Mouse (Mus musculus) MN1 (cell line): ENCODE data around the gene Gtf2h1.
A peak's percentile ranks its signal among the peaks of the same experiment; 100 is the strongest.
"Not testable (repeated sequence)": the region's sequence is repeated elsewhere in the genome, so short reads cannot be mapped to it uniquely, and the experiment has no call there.

Experiments
- DNase-seq: peaks from one replicate; pipeline ENCODE4 v3.0.0-alpha.2; 2016; ENCODE audit warnings: low spot score

Gene Gtf2h1

GRCm38 (mm10) chr7:46830799-46831590 lies 35.1 kb downstream of the Gtf2h1 start:
- DNase-seq, result no peak

DNA sequence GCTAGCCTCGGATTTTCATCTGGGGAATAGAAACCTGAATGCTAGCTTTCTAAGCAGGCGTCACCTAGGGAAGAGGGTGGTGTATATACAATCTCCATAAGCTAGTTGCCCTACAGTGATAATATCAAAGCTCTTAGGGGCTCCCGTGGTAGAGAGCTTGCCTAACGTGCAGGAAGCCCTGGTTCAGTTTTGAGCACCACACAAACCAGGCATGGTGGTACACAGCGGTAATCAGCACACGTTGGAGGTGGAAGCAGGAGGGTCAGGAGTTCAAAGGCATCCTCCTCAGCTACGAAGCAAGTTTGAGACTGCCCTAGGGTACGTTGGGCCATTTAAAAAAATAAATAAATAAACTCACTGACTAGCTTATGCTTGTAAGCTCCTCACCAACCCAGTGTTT lies 35.8 kb downstream of the Gtf2h1 start:
- no peak for DNase-seq

DNA sequence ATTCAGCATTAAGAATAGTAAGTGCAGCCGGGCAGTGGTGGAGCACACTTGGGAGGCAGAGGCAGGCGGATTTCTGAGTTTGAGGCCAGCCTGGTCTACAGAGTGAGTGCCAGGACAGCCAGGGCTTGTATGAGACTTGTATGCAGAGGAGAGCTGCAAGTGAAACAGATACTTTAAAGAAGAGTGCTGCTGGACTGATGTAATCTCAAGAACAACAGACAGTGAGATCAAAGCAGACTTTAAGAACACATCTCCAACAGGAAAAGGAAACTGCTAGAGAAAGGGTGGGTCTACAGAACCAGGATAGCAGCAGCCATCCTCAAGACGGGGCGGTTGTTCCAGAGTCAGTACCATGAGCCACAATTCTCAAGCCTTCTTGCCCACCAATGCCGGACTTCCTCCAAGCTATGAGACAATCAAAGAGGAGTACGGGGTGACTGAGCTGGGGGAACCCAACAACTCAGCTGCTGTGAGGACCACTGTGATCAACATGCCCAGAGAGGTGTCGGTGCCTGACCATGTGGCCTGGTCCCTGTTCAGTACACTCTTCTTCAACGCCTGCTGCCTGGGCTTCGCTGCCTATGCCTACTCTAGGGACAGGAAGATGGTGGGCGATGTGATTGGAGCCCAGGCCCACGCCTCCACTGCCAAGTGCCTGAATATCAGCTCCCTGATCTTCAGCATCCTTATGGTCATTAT lies 36.4 kb downstream of the Gtf2h1 start:
- DNase-seq, result not testable (repeated sequence)

DNA sequence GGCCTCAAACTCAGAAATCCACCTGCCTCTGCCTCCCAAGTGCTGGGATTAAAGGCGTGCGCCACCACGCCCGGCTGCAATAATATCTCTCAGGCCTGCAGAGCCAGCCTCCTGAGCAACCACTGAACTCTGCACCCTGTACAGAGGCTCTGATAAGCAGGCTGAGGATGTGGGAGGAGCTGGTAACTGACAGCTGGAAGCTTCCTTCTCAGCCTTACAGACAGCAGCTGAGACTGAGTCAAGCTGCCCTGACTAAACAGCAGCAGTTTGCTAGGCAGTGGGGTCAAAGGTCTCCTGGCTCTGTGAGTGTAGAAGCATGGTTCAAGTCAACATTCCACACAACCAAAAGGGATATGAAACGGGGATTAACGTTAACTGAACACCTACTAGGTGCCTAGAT lies 37.4 kb downstream of the Gtf2h1 start:
- DNase-seq, result no peak

DNA sequence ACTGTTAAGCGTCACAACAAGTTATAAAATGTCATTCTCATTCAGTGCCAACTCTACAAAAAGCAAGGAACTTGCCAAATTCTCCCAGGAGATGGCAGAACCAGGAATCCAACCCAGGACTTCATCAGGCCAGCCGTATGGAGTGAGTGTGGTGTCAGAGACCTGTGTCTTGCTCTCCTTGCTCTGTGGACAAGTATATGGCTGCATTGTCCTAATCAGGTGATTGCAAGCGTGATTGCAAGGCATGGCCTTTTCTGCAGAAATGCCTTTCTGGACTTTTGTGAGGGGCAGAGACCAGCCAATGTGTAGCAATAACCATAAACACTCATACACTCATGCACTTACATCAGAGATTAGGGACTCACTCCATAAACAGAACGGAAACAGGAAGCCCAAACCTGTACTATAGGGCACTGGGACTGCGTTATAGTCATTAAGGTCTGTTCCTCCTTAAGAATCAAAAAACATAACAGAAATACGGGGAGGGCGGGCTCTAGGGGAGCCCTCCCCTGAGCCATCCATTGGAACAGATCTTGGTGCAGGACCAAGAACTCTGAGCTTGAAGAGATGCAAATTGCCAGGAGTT lies 37.9 kb downstream of the Gtf2h1 start:
- DNase-seq, result no peak

DNA sequence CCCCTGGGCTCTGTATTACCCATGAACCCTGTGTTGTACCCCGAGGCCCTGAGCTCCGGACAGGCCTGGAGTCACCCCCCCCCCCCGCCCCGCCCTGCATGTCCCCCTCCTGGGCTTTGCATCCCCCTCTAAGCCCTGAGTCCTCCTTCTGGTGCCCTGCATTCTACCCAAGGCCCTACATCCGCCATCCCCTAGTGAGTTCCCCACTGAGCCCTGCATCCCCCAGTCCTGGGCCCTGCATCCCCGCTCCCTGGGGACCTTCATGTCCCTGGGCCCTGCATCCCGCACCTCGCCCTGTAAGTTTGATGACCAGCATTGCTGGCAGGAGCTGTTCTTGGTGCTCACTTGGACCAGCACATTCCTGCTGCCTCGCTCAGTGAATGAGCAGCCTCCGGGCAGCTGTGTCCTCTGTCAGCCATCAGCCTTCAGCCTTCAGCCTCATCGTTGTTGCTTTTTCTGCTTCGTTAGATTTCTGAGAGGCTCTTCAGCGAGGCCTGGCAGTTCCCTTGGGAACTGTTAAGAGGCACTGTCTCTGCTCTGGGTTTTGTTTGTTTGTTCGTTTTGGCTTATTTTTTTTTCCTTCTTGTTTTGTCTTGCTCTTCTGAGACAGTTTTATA lies 39.2 kb downstream of the Gtf2h1 start:
- peak; percentile 59 for DNase-seq

- no peak for DNase-seq
Measured at GRCm38 (mm10) chr7:46836357-46836756, 40.5 kb downstream of the Gtf2h1 start.

GRCm38 (mm10) chr7:46837073-46837472 lies 41.2 kb downstream of the Gtf2h1 start:
- no peak for DNase-seq

DNA sequence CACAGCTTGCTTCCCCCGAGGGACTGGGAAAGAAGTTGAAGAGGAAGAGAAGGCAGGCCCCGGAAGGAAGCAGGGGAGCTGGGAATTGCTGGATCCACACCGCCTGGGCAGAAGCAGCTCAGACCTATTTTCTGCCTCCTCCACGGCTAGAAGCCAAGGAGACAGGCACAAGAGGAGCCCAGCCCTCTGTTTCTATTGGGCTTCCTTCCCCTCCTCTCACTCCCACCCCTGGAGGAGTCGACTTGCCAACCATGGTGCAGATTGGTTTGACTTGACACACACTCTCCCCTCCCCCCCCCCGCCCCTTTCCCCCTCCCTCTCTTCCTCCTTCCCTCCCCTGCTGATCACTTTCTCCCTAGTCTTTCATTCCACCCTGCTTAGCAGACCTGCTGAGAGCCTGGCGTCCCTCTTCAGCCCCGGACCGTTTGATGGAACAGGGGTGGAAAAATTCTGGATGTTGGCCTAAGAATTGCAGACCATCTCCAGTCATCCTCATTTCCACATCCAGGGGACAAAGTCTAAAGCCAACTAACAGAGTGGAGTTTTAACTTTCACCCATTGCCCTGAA lies 42.3 kb downstream of the Gtf2h1 start:
- DNase-seq, result peak; percentile 78

GRCm38 (mm10) chr7:46838891-46839302 lies 43.0 kb downstream of the Gtf2h1 start:
- DNase-seq, result peak; percentile 89

GRCm38 (mm10) chr7:46839446-46839845 lies 43.5 kb downstream of the Gtf2h1 start:
- no peak for DNase-seq

- no peak for DNase-seq
Measured at GRCm38 (mm10) chr7:46839861-46840260, 44.0 kb downstream of the Gtf2h1 start.

- no peak for DNase-seq
Measured at GRCm38 (mm10) chr7:46840326-46840725, 44.4 kb downstream of the Gtf2h1 start.

GRCm38 (mm10) chr7:46840787-46841525 lies 45.1 kb downstream of the Gtf2h1 start, which contains the start of gene Ldha:
Gene Ldha, plus strand, starts transcription at chr7:46841475.
- no peak for DNase-seq

DNA sequence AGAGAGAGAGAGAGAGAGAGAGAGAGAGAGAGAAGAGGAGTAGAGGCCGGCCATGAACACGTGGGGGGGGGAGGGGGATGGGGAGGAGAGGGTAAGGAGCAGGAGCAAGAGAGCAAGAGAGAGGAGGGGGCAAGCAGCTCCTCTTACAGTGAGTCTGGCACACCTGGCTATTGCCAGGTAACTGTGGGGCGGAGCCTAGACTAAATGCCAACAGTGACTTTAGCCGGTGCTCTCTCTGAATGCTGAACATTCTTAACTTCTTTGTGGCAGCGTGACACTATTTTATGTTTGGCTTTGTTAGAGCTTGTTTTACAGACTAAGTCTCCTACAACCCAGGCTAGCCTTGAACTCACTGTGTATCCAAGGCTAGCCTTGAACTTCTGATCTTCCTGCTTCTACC lies 46.4 kb downstream of the Gtf2h1 start:
- DNase-seq, result no peak

GRCm38 (mm10) chr7:46843576-46843975 lies 47.7 kb downstream of the Gtf2h1 start:
- no peak for DNase-seq

DNA sequence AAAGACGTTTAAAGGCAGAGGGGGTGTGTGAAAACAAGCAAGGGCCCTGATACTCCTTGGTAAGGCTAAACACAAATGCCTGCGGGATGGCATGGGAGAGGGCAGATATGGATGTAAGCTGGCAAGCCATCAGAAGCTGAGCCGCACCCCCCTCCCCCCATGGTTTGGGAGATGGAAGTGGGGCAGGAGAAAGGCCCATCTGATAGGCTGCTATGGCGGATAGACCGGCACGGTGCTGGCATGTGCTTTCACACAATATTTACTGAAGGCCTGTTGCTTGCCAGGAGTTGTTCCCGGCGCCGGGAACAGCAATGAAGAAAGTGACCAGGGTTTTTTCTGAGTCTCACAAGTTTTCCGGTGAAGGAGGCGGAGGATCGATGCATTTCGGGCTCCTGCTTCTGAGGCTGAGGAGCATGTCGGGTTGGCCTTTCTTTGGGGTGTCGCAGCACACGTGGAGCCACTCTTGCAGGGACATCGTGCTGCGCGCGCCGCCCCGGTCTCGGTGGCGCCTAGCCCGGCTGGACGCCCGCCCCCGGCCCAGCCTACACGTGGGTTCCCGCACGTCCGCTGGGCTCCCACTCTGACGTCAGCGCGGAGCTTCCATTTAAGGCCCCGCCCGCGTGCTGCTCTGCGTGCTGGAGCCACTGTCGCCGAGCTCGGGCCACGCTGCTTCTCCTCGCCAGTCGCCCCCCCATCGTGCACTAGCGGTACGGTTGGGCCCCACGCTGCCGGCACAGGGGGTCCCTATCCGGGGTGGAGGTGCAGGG lies 49.5 kb downstream of the Gtf2h1 start:
- DNase-seq, result peak; percentile 88

GRCm38 (mm10) chr7:46845978-46846485 lies 50.1 kb downstream of the Gtf2h1 start:
- peak; percentile 27 for DNase-seq

- DNase-seq, result peak; percentile 79
Measured at GRCm38 (mm10) chr7:46846486-46847244, 50.8 kb downstream of the Gtf2h1 start.

GRCm38 (mm10) chr7:46849287-46849686 lies 53.4 kb downstream of the Gtf2h1 start:
- no peak for DNase-seq
